Mouse (Mus musculus) lung, embryonic 16.5 days (tissue): ENCODE data around the gene AA986860. TPM values are rescaled to one million over a fixed set of nuclear protein-coding genes. Genes with fewer than 3 reads are reported as not detected.

Experiments used
- ATAC-seq: fragments of 200-750 bp; cut with Nextera tagmentation; 2 replicates; pipeline ENCODE4 v1.8.0; 2017; ENCODE audit warnings: low read depth, mild to moderate bottlenecking, moderate library complexity
- H3K27ac ChIP-seq: fragments of 300-500 bp; sonication (generic); 2 replicates; pipeline ENCODE4 v1.5.1; 2014; ENCODE audit warnings: mild to moderate bottlenecking, control low read depth, low read length
- H3K27me3 ChIP-seq: fragments of 300-500 bp; sonication (generic); 2 replicates; pipeline ENCODE4 v1.6.1; 2014; ENCODE audit warnings: low read depth, low read length, mixed read lengths; ENCODE audit not compliant: control insufficient read depth, insufficient read depth
- H3K36me3 ChIP-seq: fragments of 300-500 bp; sonication (generic); 2 replicates; pipeline ENCODE4 v1.6.1; 2014; ENCODE audit warnings: low read length; ENCODE audit not compliant: control insufficient read depth, insufficient read depth
- H3K4me1 ChIP-seq: fragments of 300-500 bp; sonication (generic); replicated peaks from 2 replicates; pipeline ENCODE4 v1.6.1; 2014; ENCODE audit warnings: low read length, mixed read lengths; ENCODE audit not compliant: control insufficient read depth, insufficient read depth
- H3K4me2 ChIP-seq: fragments of 300-500 bp; sonication (generic); 2 replicates; pipeline ENCODE4 v1.6.1; 2014; ENCODE audit warnings: low read depth, low read length, control low read depth
- H3K4me3 ChIP-seq: fragments of 300-500 bp; sonication (generic); 2 replicates; pipeline ENCODE4 v1.5.1; 2014; ENCODE audit warnings: mild to moderate bottlenecking, low read length, control low read depth
- H3K9ac ChIP-seq: fragments of 300-500 bp; sonication (generic); 2 replicates; pipeline ENCODE4 v1.6.1; 2014; ENCODE audit warnings: low read length, control low read depth
- H3K9me3 ChIP-seq: fragments of 300-500 bp; sonication (generic); 2 replicates; pipeline ENCODE4 v1.6.1; 2016; ENCODE audit warnings: low read length; ENCODE audit not compliant: control insufficient read depth
- WGBS: fragments of 180-500 bp; shearing (Covaris S2); extraction: QIAGEN DNeasy Blood & Tissue Kit; methylation state at CpG from one replicate; pipeline ENCODE4 v1.1.7; 2014; 5-methylcytosine and 5-hydroxymethylcytosine counted together
- polyA plus RNA-seq: library from polyadenylated mRNA; unstranded; fragments of >200 nt; fragmentation: Nextera tagmentation; extraction: Ambion mirVana; gene quantifications from 2 replicates; pipeline ENCODE4 v1.2.1, GENCODE M21; 2015

AA986860 gene
- polyA plus RNA-seq, 1 experiment from 2014 or later, result 21.0 TPM

DNA sequence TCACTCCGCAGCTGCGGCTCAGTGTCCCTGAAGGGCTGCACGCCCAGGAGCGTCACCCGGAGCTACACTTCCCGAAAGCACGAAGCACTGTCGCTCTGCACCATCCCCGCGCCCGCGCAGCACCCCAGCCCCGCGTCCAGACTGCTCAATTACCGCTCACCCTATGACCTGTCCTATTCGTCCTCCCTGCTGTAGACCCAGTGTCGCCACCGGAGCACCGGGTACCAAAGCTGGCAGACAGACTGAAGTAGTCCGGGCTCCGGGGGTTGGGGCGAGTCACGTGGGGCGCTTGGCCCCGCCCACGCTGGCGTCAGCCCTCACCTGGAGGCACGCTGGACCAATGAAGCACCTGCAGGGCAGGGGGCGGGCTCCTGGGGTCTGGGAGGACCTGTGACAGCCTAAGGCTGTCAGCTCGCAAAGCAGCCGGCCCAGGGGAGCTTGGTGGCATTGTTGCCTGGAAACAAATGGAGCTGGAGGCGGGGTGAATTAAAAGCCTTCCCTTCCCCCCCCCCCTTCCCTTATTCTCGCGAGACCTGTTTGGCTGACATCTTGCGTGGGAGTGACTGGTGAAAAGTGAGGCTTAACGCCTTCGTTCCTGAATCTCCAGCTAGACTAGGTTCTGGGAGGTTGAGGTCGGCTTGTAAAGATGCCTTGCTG, 16.1 kb upstream of the AA986860 start, which contains the start of gene Gm29427:
TSS of gene Gm29427 (minus strand) at position 239 of the 657 bp plus-strand sequence.
- Histone ChIP-seq H3K9ac (peak within 1 kb of the TSS; percentile 98), H3K27me3 (no peaks in the 10 kb centered on the region), H3K4me1 (peaks cover 16% of the 10 kb centered on the region), H3K27ac (peak within 1 kb of the TSS; percentile 93), H3K9me3 (no peaks in the 10 kb centered on the region), H3K36me3 (peaks cover 3% of the 10 kb centered on the region), H3K4me3 (peak within 1 kb of the TSS; percentile 97), H3K4me2 (peak within 1 kb of the TSS; percentile 98)
- WGBS, result under 1% methylated on average over 35 of the region's 38 CpGs
- ATAC-seq, result peak; percentile 93

DNA sequence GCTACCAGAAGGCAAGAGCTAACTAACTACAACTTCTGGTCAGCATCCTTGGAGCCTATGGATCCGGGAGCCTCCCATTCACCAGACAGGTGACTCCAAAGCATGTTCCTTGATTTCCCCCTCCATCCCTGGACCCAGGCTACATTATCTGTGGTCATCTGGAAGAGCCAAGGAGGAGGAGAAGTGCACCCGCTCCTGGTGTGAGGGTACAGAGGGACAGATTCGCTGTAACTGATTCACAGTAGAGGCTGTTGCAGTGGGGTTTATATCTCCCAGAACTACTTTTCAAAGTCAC, 15.6 kb upstream of the AA986860 start:
- WGBS, result 0% methylated on average over 3 of the region's 3 CpGs
- Histone ChIP-seq H3K4me3 (peak overlapping the region; percentile 97), H3K9me3 (no peaks in the 10 kb centered on the region), H3K36me3 (peaks cover 5% of the 10 kb centered on the region), H3K27me3 (no peaks in the 10 kb centered on the region), H3K27ac (peak overlapping the region; percentile 93), H3K4me1 (peaks cover 16% of the 10 kb centered on the region), H3K4me2 (peak overlapping the region; percentile 98), H3K9ac (peak overlapping the region; percentile 98)
- ATAC-seq, result peak; percentile 5

DNA sequence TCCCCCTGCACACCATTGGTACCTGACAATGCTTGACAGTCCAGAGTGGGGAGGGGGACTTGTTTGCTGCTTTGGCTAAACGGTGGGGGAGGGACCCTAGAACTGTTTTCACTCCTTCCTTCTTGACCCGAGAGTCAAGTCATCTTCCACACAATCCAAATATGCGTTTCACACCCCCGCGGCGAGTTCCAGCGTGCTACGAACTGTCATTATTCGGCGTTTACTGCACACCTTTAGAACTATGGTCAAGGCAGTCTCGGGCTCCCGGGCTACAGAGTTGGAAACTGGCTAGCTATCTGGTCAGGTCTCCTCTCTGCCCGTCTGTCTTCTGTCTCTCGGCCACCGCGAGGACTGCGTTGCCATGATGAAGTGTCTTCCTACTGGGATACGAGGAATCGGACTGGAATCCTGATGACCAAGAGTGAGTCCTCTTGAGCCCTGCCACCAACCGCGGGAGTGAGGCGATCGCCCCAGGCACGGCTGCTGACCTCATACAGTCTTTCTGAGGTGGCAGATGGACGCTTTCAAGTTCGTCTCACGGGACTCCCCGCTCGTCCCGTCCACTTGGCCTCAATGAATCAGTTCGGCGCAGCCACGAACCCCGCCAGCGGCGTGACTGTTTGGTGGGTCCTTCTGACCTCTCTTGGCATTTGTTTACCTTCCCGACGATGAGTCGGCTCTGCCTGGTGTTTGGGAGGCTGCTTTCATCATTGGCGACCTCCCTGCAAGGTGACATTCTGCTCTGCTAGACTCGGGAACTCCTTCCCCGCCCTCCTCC, 15.1 kb upstream of the AA986860 start:
- Histone ChIP-seq H3K36me3 (peaks cover 5% of the 10 kb centered on the region), H3K4me3 (peak overlapping the region; percentile 97), H3K9me3 (no peaks in the 10 kb centered on the region), H3K27ac (peak overlapping the region; percentile 93), H3K4me1 (peaks cover 16% of the 10 kb centered on the region), H3K9ac (peak overlapping the region; percentile 98), H3K4me2 (peak overlapping the region; percentile 98), H3K27me3 (no peaks in the 10 kb centered on the region)
- ATAC-seq, result peak; percentile 23
- WGBS, result under 1% methylated on average over 42 of the region's 42 CpGs

DNA sequence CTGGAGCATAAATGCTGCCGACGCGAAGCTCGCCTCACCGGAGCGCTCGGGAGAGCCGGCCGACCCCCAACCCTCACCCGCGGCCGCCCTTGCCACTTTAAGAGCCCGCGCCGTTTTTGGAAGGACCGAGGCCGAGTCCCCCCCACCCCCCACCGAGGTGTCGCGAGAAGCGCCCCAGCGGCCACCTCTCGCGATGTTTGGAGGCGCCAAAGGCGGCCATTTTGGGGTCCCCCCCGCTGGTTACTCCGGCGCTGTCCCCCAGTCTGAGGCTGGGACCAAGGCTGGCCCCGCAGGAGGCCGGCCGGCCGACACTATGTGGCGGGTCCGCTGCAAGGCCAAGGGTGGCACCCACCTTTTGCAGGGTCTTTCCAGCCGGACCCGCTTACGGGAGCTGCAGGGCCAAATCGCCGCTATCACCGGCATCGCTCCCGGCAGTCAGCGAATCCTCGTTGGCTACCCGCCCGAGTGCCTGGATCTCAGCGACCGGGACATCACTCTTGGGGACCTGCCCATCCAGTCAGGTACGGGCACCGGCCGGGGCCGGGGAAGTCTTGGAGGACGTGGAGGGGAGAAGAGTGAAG, 14.4 kb upstream of the AA986860 start, which contains the start of gene Yod1:
TSS of gene Yod1 (plus strand) at position 37 of the 581 bp plus-strand sequence.
- no peaks in the 10 kb centered on the region for H3K9me3 ChIP-seq
- H3K36me3 ChIP-seq, result peaks cover 5% of the 10 kb centered on the region
- WGBS, result under 1% methylated on average over 50 of the region's 54 CpGs
- peaks cover 16% of the 10 kb centered on the region for H3K4me1 ChIP-seq
- H3K27me3 ChIP-seq, result no peaks in the 10 kb centered on the region
- peak within 1 kb of the TSS; percentile 97 for H3K4me3 ChIP-seq
- ATAC-seq, result peak; percentile 81
- H3K27ac ChIP-seq, result peak within 1 kb of the TSS; percentile 93
- peak within 1 kb of the TSS; percentile 98 for H3K4me2 ChIP-seq
- H3K9ac ChIP-seq, result peak within 1 kb of the TSS; percentile 98

DNA sequence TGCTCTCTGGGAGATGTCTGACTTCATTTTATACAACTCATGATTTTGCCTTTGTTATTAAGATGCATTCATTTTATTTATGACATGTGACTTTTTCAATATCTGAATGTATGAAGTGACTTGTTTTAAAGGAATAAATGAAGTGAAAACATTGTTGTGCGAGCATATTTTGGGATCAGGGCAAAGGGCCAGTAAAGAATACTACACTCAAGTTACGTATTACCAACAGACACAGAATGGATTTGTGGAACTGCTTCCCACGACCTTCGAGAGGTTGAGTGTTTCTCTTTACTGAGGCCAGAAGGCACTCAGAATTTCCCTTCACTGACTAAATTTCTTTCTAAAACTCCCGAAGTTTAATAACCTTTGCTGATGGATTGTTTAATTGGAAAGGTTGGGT, 7.6 kb upstream of the AA986860 start:
- Histone ChIP-seq H3K27ac (no peak overlapping the region), H3K9me3 (no peaks in the 10 kb centered on the region), H3K4me3 (no peak overlapping the region), H3K27me3 (no peaks in the 10 kb centered on the region), H3K4me2 (no peak overlapping the region), H3K9ac (no peak overlapping the region), H3K36me3 (peaks cover 5% of the 10 kb centered on the region; the same call in 1 of the 2 replicates), H3K4me1 (no peaks in the 10 kb centered on the region; the same call in 1 of the 2 replicates)
- ATAC-seq, result no peak
- WGBS, result 86% methylated on average over 5 of the region's 5 CpGs

DNA sequence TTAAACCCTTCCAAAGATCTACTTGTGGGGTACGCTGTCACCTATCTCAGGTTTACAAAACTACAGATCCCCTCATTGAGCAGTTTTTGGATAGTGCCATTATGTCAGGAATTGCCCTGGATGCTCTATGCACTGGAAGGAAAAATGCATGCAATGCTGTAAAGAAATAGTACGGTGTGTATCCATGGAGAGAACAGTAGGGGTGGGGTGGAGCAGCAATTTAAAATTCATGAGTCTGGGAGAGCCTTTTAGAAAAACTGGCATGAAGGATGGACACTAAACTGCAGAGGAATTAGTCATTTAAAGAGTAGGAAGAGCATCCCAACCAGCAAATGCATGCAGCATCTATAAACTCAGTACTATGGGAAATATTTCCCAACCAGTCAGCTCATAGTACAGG, 5.4 kb upstream of the AA986860 start:
- ATAC-seq, result no peak
- H3K4me2 ChIP-seq, result no peak overlapping the region
- 88% methylated on average over 2 of the region's 2 CpGs for WGBS
- no peaks in the 10 kb centered on the region for H3K9me3 ChIP-seq
- no peak overlapping the region for H3K9ac ChIP-seq
- H3K27me3 ChIP-seq, result no peaks in the 10 kb centered on the region
- no peaks in the 10 kb centered on the region for H3K36me3 ChIP-seq
- peaks cover 9% of the 10 kb centered on the region for H3K4me1 ChIP-seq
- H3K27ac ChIP-seq, result no peak overlapping the region
- no peak overlapping the region for H3K4me3 ChIP-seq

DNA sequence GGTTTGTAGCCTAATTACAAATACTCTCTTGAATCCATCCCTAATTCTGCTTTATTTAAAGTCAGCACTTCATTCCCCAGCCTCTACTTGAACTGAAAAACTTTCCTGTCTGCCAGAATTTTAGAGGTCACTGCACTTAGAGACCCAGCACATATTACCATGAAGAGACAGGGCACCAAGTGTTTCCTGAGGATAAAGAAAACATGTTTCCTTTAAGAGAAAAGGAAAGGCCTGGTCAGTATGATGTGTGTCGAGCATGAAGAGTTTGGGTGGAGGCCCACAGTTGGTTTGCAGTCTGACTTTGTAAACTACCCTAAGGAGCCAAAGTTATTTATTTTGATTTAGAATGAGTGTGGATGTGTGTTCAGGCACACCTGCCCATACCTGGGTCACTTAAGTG, 3.7 kb upstream of the AA986860 start:
- Histone ChIP-seq H3K9me3 (no peaks in the 10 kb centered on the region), H3K27me3 (no peaks in the 10 kb centered on the region), H3K27ac (no peak overlapping the region), H3K4me3 (no peak overlapping the region), H3K4me1 (peaks cover 10% of the 10 kb centered on the region), H3K36me3 (no peaks in the 10 kb centered on the region), H3K4me2 (no peak overlapping the region), H3K9ac (no peak overlapping the region)
- no peak for ATAC-seq
- WGBS, result 42% methylated on average over 1 of the region's 1 CpGs

DNA sequence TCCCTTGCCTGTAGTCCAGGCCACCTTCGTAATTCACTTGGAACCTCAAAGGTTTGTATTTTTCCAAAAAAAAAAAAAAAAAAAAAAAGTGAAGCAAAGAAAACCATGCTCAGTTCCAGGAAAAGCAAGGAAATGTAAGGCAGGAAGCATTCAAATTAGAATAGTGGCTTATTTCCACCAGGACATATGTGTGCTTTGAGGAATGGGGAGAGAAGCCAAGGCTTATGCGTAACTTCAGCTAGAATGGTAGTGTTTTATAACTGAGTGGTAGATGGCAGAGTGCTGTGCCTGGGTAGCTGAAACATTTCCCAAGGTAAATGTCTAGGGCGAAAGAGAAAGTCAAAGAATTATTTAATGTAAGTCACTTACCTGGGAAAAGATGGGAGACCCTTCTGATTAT, 3.1 kb upstream of the AA986860 start:
- Histone ChIP-seq H3K36me3 (no peaks in the 10 kb centered on the region), H3K4me3 (no peak overlapping the region), H3K27ac (no peak overlapping the region), H3K4me1 (peaks cover 10% of the 10 kb centered on the region), H3K27me3 (no peaks in the 10 kb centered on the region), H3K4me2 (no peak overlapping the region), H3K9me3 (no peaks in the 10 kb centered on the region), H3K9ac (no peak overlapping the region)
- ATAC-seq, result no peak
- 97% methylated on average over 3 of the region's 3 CpGs for WGBS

DNA sequence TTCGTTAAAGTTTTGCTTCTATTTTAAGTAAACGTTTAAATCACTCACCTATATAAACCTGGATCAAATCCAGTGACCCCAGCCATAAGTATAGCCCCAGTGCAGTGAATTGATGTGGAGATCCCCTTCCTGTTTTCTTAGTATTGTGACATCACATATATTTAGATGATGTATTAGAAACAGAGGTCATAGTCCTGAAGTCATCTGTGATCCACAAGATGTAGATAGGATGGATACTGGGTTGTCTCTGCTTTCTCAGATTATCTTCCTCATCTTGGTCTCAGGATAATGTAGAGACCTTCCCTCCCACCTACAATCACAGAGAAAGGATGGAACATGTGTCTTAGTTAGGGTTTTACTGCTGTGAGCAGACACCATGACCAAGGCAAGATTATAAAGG, 2.6 kb upstream of the AA986860 start, which contains the start of gene Pfkfb2:
TSS of gene Pfkfb2 (minus strand) at position 101 of the 400 bp plus-strand sequence.
- Histone ChIP-seq H3K9me3 (no peaks in the 10 kb centered on the region), H3K27me3 (no peaks in the 10 kb centered on the region), H3K4me2 (no peak within 1 kb of the TSS), H3K9ac (no peak within 1 kb of the TSS), H3K4me3 (no peak within 1 kb of the TSS), H3K27ac (no peak within 1 kb of the TSS), H3K4me1 (peaks cover 10% of the 10 kb centered on the region), H3K36me3 (no peaks in the 10 kb centered on the region)
- ATAC-seq, result no peak
- 76% methylated on average over 2 of the region's 2 CpGs for WGBS
